Mouse (Mus musculus) ES-Bruce4 (cell line): Measurements from ENCODE around the gene Gm8909. TPM values are rescaled to one million over a fixed set of nuclear protein-coding genes. Genes with fewer than 3 reads are reported as not detected.

ENCODE experiments used
- H3K27ac ChIP-seq: 2 replicates; pipeline ENCODE4 v1.5.1; 2012; ENCODE audit warnings: low read length, inconsistent platforms; ENCODE audit not compliant: insufficient read depth
- H3K27me3 ChIP-seq: 2 replicates; pipeline ENCODE4 v1.6.1; 2012; ENCODE audit warnings: mild to moderate bottlenecking, low read length, inconsistent platforms; ENCODE audit not compliant: control insufficient read depth, poor library complexity, insufficient read depth, severe bottlenecking
- H3K36me3 ChIP-seq: 2 replicates; pipeline ENCODE4 v1.6.1; 2012; ENCODE audit warnings: inconsistent platforms, mild to moderate bottlenecking, low read length, moderate library complexity; ENCODE audit not compliant: control insufficient read depth, poor library complexity, insufficient read depth, severe bottlenecking
- H3K4me1 ChIP-seq: one replicate; pipeline ENCODE4 v1.8.1; 2011; ENCODE audit warnings: low read length; ENCODE audit not compliant: control insufficient read depth, insufficient read depth
- H3K4me3 ChIP-seq: 2 replicates; pipeline ENCODE4 v1.5.1; 2011; ENCODE audit warnings: low read depth, mild to moderate bottlenecking, low read length
- H3K9ac ChIP-seq: 2 replicates; pipeline ENCODE4 v1.6.1; 2012; ENCODE audit warnings: low read depth, mild to moderate bottlenecking, inconsistent platforms; ENCODE audit not compliant: poor library complexity, severe bottlenecking
- H3K9me3 ChIP-seq: replicated peaks from 2 replicates; pipeline ENCODE4 v1.6.1; 2012; ENCODE audit warnings: mild to moderate bottlenecking, low read length, inconsistent platforms; ENCODE audit not compliant: control insufficient read depth, poor library complexity, insufficient read depth, severe bottlenecking
- CTCF ChIP-seq: IDR thresholded peaks from one replicate; pipeline ENCODE4 v1.8.1; 2011; ENCODE audit warnings: low read depth, low read length
- EP300 ChIP-seq: IDR thresholded peaks from 2 replicates; pipeline ENCODE4 v1.6.1; 2011; ENCODE audit warnings: low read depth, low read length; ENCODE audit not compliant: insufficient read depth
- POLR2A ChIP-seq: IDR thresholded peaks from one replicate; pipeline ENCODE4 v1.8.1; 2011; ENCODE audit warnings: low read length; ENCODE audit not compliant: insufficient read depth
- polyA plus RNA-seq: library from polyadenylated mRNA; stranded (reverse); fragments of >200 nt; gene quantifications from 2 replicates; pipeline ENCODE4 v1.2.4, GENCODE M21; 2011; ENCODE audit warnings: low read depth; ENCODE audit not compliant: missing spikeins, insufficient read depth, insufficient read length

Gm8909 gene
- polyA plus RNA-seq: 13.5 and 17.5 TPM in 2 replicates

DNA sequence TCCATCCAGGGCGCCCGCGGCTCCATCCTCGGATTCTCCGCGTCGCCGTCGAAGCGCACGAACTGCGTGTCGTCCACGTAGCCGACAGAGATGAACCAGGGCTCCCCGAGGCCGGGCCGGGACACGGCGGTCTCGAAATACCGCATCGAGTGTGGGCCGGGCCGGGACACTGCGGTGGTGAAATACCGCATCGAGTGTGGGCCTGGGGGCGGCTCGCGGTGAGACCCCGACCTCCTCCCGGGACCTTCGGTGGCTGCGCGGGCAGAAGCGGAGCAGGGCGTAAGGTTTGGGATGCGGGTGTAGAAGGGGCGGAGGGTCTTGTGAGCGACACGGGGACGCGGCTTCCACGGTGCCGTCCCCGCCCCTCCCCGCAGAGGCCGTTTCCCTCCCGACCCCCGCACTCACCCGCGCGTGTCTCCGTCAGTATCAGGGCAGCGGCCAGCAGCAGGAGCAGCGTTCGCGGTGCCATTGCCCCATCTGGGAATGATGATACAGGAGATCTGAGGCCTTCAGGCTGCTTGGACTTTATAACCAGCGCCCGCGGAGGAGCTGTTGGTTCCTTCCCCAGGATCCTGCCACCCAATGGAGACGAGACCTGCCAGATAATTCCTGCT lies at the start of gene Gm8909:
TSS of gene Gm8909 (minus strand) at position 499 of the 614 bp plus-strand sequence.
- Histone ChIP-seq H3K9me3 (no peaks in the 10 kb centered on the region), H3K36me3 (peaks cover 2% of the 10 kb centered on the region), H3K27me3 (no peaks in the 10 kb centered on the region), H3K27ac (0 out of 2 replicates have a peak within 1 kb of the TSS, but pooled peaks have one; percentile 54), H3K9ac (peak within 1 kb of the TSS; percentile 81), H3K4me3 (peak within 1 kb of the TSS; percentile 57), H3K4me1 (peaks cover 3% of the 10 kb centered on the region)
- TF ChIP-seq EP300 (no peak), CTCF (no peak), POLR2A (no peak)

DNA sequence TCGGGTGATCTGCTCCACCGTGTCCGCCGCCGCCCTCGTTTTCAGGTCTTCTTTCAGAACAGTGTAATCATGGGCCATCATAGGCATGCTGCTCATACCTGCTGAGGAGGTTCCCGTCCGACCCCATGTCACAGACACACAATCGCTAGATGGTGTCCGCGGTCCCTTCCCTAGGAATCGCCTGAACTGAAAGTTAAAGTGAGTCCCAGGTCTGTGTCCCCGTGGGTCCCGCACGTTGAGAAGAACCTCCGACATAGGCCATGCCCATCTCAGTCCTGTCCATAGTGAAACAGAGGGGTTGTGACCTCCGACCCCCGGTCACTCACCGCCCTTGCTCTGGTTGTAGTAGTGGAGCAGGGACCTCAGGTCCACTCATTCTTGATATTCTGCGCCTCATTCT lies 47.2 kb upstream of the Gm8909 start:
- TF ChIP-seq POLR2A: no peak
- peak overlapping the region; percentile 47 for H3K4me3 ChIP-seq
- H3K27ac ChIP-seq: no peak overlapping the region
- H3K9me3 ChIP-seq: no peaks in the 10 kb centered on the region
- H3K36me3 ChIP-seq: no peaks in the 10 kb centered on the region
- H3K4me1 ChIP-seq: no peaks in the 10 kb centered on the region
- peak overlapping the region; percentile 15; the same call in 1 of the 2 replicates for H3K9ac ChIP-seq
- H3K27me3 ChIP-seq: peaks cover 10% of the 10 kb centered on the region; the same call in 1 of the 2 replicates

DNA sequence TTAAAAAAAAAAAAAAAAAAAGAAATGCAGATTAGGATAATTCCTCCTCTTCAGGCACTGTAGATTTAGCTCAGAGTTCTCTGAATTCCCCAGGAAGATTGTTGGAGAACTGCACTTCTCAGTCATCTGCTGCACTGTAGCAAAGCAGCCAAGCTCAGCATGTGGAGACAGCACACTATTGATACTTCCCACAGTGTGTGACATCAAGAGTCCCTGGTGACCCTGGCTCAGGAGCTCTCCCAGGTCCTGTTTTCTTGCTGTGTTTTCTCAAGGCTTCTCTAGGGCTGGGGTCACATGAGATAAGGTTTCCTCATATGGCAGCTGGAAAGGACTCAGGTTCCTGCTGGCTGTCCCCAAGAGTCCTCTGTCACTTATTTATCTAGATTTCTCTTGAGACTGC lies 38.5 kb upstream of the Gm8909 start:
- TF ChIP-seq CTCF (no peak), POLR2A (no peak), EP300 (no peak)
- no peaks in the 10 kb centered on the region for H3K9me3 ChIP-seq
- H3K9ac ChIP-seq: no peak overlapping the region
- no peak overlapping the region for H3K4me3 ChIP-seq
- H3K27ac ChIP-seq: no peak overlapping the region
- no peaks in the 10 kb centered on the region for H3K4me1 ChIP-seq
- peaks cover 2% of the 10 kb centered on the region for H3K27me3 ChIP-seq
- H3K36me3 ChIP-seq: no peaks in the 10 kb centered on the region

DNA sequence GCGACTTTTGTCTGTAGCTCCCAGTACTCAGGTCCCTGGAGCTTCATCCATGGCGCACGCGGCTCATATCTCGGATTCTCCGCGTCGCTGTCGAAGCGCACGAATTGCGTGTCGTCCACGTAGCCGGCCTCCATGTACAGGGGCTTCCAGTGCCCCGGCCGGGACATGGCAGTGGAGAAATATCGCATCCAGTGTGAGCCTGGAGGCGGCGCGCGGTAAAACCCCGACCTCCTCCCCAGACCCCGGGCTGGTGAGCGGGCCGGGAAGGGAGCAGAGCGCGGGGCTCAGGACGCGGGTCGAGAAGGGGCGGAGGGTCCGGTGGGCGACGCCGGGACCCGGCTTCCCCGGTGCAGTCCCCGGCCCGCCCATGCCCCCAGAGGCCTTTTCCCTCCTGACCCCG lies 37.5 kb upstream of the Gm8909 start:
- H3K9ac ChIP-seq: peak overlapping the region; percentile 39
- no peaks in the 10 kb centered on the region for H3K36me3 ChIP-seq
- H3K27me3 ChIP-seq: peaks cover 2% of the 10 kb centered on the region
- H3K9me3 ChIP-seq: no peaks in the 10 kb centered on the region
- TF ChIP-seq CTCF (no peak), POLR2A (no peak), EP300 (no peak)
- H3K4me3 ChIP-seq: peak overlapping the region; percentile 59
- H3K27ac ChIP-seq: no peak overlapping the region
- no peaks in the 10 kb centered on the region for H3K4me1 ChIP-seq

DNA sequence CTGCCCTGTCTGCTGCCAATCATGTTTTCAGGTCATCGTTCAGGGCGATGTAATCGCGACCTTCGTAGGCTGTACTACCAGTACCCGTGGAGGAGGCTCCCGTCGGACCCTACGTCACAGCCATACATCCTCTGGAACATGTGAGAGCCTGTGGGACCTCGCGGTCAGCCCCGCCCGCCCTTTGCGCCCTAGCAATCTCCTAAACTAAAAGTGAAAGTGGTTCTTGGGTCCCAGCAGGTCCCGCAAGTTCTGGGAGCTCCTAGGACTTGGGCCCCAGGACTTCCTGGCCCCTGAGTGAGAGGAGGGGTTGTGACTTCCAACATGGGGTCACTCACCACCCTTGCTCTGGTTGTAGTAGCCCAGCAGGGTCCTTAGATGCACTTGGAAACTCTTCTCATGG lies 37.1 kb upstream of the Gm8909 start:
- H3K36me3 ChIP-seq: no peaks in the 10 kb centered on the region
- no peaks in the 10 kb centered on the region for H3K4me1 ChIP-seq
- peak overlapping the region; percentile 39 for H3K9ac ChIP-seq
- H3K4me3 ChIP-seq: peak overlapping the region; percentile 59
- no peak for TF ChIP-seq EP300
- TF ChIP-seq CTCF: no peak
- TF ChIP-seq POLR2A: no peak
- H3K27ac ChIP-seq: no peak overlapping the region
- H3K27me3 ChIP-seq: peaks cover 2% of the 10 kb centered on the region
- no peaks in the 10 kb centered on the region for H3K9me3 ChIP-seq

DNA sequence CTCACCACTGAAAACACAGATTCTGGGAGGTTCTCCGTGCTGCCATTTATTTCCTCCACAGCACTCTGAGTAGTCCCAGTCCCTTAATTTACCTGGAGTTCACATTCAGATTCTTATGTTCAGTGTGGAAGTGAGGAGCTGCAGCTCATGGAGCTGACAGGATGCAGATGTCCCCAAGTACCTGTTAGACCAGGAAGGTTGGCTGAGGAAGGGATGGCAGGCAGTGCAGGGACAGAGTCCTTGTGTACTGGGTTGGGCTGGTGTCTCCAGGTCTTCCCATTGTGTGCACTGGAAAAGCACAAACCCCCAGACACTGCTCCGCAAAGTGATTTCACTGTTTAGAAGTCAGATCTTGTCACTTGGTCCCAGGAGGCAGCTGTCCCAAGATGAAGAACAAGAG lies 33.5 kb upstream of the Gm8909 start:
- no peaks in the 10 kb centered on the region for H3K36me3 ChIP-seq
- H3K9ac ChIP-seq: no peak overlapping the region
- H3K27ac ChIP-seq: no peak overlapping the region
- H3K9me3 ChIP-seq: no peaks in the 10 kb centered on the region
- no peak overlapping the region for H3K4me3 ChIP-seq
- TF ChIP-seq CTCF (no peak), EP300 (no peak), POLR2A (no peak)
- H3K4me1 ChIP-seq: no peaks in the 10 kb centered on the region
- peaks cover 2% of the 10 kb centered on the region for H3K27me3 ChIP-seq
